Mouse (Mus musculus): ENCODE measurements around the gene Chrd. TPM values are rescaled to one million over a fixed set of nuclear protein-coding genes. Genes with fewer than 3 reads are reported as not detected.

Chrd gene
- polyA plus RNA-seq, 1 experiment = 71.8 TPM

DNA sequence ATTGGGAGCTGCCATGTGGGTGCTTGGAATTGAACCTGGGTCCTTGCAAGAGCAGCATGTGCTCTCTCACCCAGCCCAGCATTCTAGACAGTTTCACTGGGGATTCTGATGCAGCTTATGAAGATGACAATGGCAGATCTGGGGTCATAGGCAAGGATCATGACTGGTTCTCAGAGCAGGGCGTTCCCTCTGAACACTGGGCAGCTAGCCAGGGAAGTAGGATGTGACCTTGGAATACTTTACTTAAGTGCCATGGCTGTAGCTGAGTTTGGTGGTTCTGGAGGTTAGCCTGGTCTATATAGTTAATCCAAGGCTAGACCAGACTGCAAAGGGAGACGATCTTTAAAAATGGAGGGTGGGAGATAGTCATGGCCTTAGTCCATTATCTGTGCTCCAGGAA, 51.0 kb downstream of the Chrd start:
- H3K27ac ChIP-seq (ENCODE audit: insufficient read depth, low read length) = no peak overlapping the region
- H3K4me1 ChIP-seq (ENCODE audit: control insufficient read depth, insufficient read depth, low read length) = 0 out of 2 replicates have a peak, but pooled peaks cover 1% of the 10 kb centered on the region
- no peak overlapping the region for H3K4me3 ChIP-seq (ENCODE audit: insufficient read depth, low read length)
- no peak for TF ChIP-seq CTCF (IDR thresholded peaks at IDR 0.05; ENCODE audit: extremely low read depth, insufficient read depth, low read length)
- TF ChIP-seq POLR2A (IDR thresholded peaks at IDR 0.05; ENCODE audit: extremely low read depth, insufficient read depth, low read length) = no peak

DNA sequence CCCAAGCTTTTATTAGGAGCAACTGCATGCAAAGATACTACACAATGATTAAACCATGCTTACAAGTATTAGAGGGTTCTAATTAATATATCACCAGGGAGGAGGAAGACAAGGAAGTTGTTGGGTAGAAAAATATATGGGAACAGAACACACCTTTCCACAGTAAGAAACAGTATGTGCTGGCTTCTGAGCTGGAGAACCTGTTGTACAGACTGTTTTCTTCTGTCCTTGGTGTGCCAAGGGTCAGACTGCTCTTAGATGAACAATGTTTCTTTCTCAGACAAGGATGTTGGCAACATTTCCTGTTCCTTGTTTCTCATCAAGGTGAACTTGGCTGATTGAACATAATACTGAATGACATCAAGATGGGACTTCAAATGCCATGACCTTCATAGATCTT, 51.8 kb downstream of the Chrd start:
- Histone ChIP-seq H3K4me1 (ENCODE audit: control insufficient read depth, insufficient read depth, low read length) (0 out of 2 replicates have a peak, but pooled peaks cover under 1% of the 10 kb centered on the region), H3K27ac (ENCODE audit: insufficient read depth, low read length) (no peak overlapping the region), H3K4me3 (ENCODE audit: insufficient read depth, low read length) (no peak overlapping the region)
- TF ChIP-seq POLR2A (IDR thresholded peaks at IDR 0.05; ENCODE audit: extremely low read depth, insufficient read depth, low read length) (no peak), CTCF (IDR thresholded peaks at IDR 0.05; ENCODE audit: extremely low read depth, insufficient read depth, low read length) (no peak)

DNA sequence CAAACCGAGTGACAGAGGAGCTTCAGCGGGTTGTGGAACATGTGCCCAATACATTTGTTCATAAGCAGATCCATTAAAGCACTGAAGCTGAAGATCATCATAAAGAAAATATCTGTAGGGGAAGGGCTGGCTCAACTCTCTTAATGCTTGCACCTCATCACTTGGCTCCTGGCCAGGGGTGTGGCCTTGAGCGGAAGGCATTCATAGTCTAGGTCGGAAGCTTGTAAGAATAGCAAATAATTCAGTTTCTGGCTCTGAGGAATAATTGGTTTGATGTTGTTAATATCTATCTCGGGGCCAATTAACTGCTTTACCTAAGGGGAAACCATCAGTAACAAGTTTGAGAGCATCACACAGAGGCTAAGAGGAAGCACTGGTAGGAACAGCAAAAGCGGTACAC, 53.6 kb downstream of the Chrd start:
- TF ChIP-seq CTCF (IDR thresholded peaks at IDR 0.05; ENCODE audit: extremely low read depth, insufficient read depth, low read length) = no peak
- no peak for TF ChIP-seq POLR2A (IDR thresholded peaks at IDR 0.05; ENCODE audit: extremely low read depth, insufficient read depth, low read length)
- H3K27ac ChIP-seq (ENCODE audit: insufficient read depth, low read length) = no peak overlapping the region
- no peak overlapping the region for H3K4me3 ChIP-seq (ENCODE audit: insufficient read depth, low read length)
- no peaks in the 10 kb centered on the region for H3K4me1 ChIP-seq (ENCODE audit: control insufficient read depth, insufficient read depth, low read length)

DNA sequence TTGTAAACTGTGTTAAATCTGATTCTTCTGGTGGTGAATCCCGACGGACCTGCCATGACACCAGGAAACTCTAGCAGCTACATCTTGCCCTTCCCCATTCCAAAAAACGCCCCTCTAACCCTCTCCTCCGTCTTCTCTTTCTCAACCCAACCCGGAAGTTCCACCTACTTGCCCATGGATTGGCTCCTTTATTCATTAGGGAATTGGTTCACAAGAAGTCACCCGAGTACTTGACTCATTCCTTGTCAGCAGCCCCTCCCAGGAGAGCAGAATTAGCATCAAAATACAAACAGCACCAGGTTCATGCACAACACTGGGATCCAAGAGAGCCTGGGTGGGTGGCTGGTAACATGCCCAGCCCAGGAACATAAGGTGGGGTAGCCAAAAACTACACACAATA, 58.9 kb downstream of the Chrd start:
- Histone ChIP-seq H3K4me3 (ENCODE audit: insufficient read depth, low read length) (no peak overlapping the region), H3K27ac (ENCODE audit: insufficient read depth, low read length) (no peak overlapping the region), H3K4me1 (ENCODE audit: control insufficient read depth, insufficient read depth, low read length) (no peaks in the 10 kb centered on the region)
- TF ChIP-seq CTCF (IDR thresholded peaks at IDR 0.05; ENCODE audit: extremely low read depth, insufficient read depth, low read length) = no peak
- no peak for TF ChIP-seq POLR2A (IDR thresholded peaks at IDR 0.05; ENCODE audit: extremely low read depth, insufficient read depth, low read length)

Other genes starting within 250 kb of the Chrd start
- gene Eif2b5, start 234.3 kb upstream of the Chrd start, polyA plus RNA-seq (2012; rRNA removed) = 49.1 and 50.4 TPM in 2 replicates
- 41.7 and 42.5 TPM in 2 replicates for gene Dvl3, start 216.1 kb upstream of the Chrd start, polyA plus RNA-seq (2012; rRNA removed)
- gene Ap2m1, start 197.6 kb upstream of the Chrd start, polyA plus RNA-seq (2012; rRNA removed) = 1,329 and 1,383 TPM in 2 replicates
- gene Abcf3, start 184.6 kb upstream of the Chrd start, polyA plus RNA-seq (2012; rRNA removed) = 78.5 and 83.5 TPM in 2 replicates
- 102 and 119 TPM in 2 replicates for gene Vwa5b2, start 143.7 kb upstream of the Chrd start, polyA plus RNA-seq (2012; rRNA removed)
- gene Eef1akmt4, start 121.5 kb upstream of the Chrd start, polyA plus RNA-seq (2012; rRNA removed) = 2.5 and 3.1 TPM in 2 replicates
- not detected in 2 replicates for gene Gm49333, start 121.5 kb upstream of the Chrd start, polyA plus RNA-seq (2012; rRNA removed)
- 16.4 and 18.3 TPM in 2 replicates for gene Alg3, start 121.4 kb upstream of the Chrd start, polyA plus RNA-seq (2012; rRNA removed)
- 188 and 191 TPM in 2 replicates for gene Camk2n2, start 111.8 kb upstream of the Chrd start, polyA plus RNA-seq (2012; rRNA removed)
- gene Ece2, start 103.3 kb upstream of the Chrd start, polyA plus RNA-seq (2012; rRNA removed) = 25.4 and 28.3 TPM in 2 replicates
- 173 TPM in 2 replicates for gene Psmd2, start 81.5 kb upstream of the Chrd start, polyA plus RNA-seq (2012; rRNA removed)
- 157 and 158 TPM in 2 replicates for gene Eif4g1, start 64.8 kb upstream of the Chrd start, polyA plus RNA-seq (2012; rRNA removed)
- 316 and 358 TPM in 2 replicates for gene Fam131a, start 39.9 kb upstream of the Chrd start, polyA plus RNA-seq (2012; rRNA removed)
- 52.5 and 53.1 TPM in 2 replicates for gene Polr2h, start 15.5 kb upstream of the Chrd start, polyA plus RNA-seq (2012; rRNA removed)
- 122 and 132 TPM in 2 replicates for gene Clcn2, start 15.4 kb upstream of the Chrd start, polyA plus RNA-seq (2012; rRNA removed)
- 20.6 and 27.1 TPM in 2 replicates for gene Thpo, start 1.4 kb downstream of the Chrd start, polyA plus RNA-seq (2012; rRNA removed)

Data from cortical plate, adult 2 months (tissue).